Mouse (Mus musculus) embryonic fibroblast, embryonic 13.5 days (primary cell): Measurements from ENCODE around the gene Apod.

Experiments used
- CTCF ChIP-seq: IDR thresholded peaks from 2 replicates; pipeline ENCODE4 v1.5.1; 2011; ENCODE audit warnings: mild to moderate bottlenecking, control low read depth, low read length, moderate library complexity, borderline replicate concordance; ENCODE audit not compliant: insufficient read depth
- POLR2A ChIP-seq: IDR thresholded peaks from 2 replicates; pipeline ENCODE4 v1.6.1; 2011; ENCODE audit warnings: low read depth, mild to moderate bottlenecking, control low read depth, low read length, moderate library complexity

- TF ChIP-seq CTCF = no peak
- no peak for TF ChIP-seq POLR2A
These were observed 36.0 kb downstream of the Apod start for GRCm38 (mm10) chr16:31278581-31278980.
